Mouse (Mus musculus) CH12.LX (cell line): ENCODE data around the gene Irf8. TPM values are rescaled to one million over a fixed set of nuclear protein-coding genes. Genes with fewer than 3 reads are reported as not detected.

Source experiments
- DNase-seq: peaks from one replicate; pipeline ENCODE4 v3.0.0-alpha.2; 2013; ENCODE audit errors: extremely low read depth
- H3K27ac ChIP-seq: 2 replicates; pipeline ENCODE4 v1.5.1; 2012; ENCODE audit warnings: low read depth, mild to moderate bottlenecking, control low read depth, moderate library complexity; ENCODE audit not compliant: insufficient read depth
- H3K27me3 ChIP-seq: replicated peaks from 2 replicates; pipeline ENCODE3; 2012; ENCODE audit warnings: inconsistent platforms
- H3K36me3 ChIP-seq, 2 experiments: replicated peaks in 1 of 2; 2 replicates each; pipeline versions ENCODE3 to v1.6.1; 2012; ENCODE audit warnings: inconsistent platforms in 1 of 2, low read length in 1 of 2, mild to moderate bottlenecking in 1 of 2, mixed read lengths in 1 of 2, moderate library complexity in 1 of 2; ENCODE audit not compliant: control insufficient read depth in 1 of 2, insufficient read depth in 1 of 2
- H3K4me1 ChIP-seq, 2 experiments: 2 replicates each; pipeline ENCODE4 v1.6.1; 2012; ENCODE audit warnings: inconsistent platforms in 1 of 2, moderate library complexity in 1 of 2; ENCODE audit not compliant: insufficient read depth in 2 of 2, control insufficient read depth in 1 of 2
- H3K4me2 ChIP-seq: 2 replicates; pipeline ENCODE4 v1.6.1; 2012; ENCODE audit warnings: low read depth, mild to moderate bottlenecking, control low read depth; ENCODE audit not compliant: poor library complexity, insufficient read depth, severe bottlenecking
- H3K4me3 ChIP-seq, 3 experiments: fragments of 150-350 bp in 1 of 3; sonication (generic) in 1 of 3; replicated peaks in 1 of 3; 2 replicates each; pipeline versions ENCODE3 to v1.5.1; 2011 to 2012; ENCODE audit warnings: low read depth in 2 of 3, low read length in 2 of 3, mild to moderate bottlenecking in 2 of 3, moderate library complexity in 2 of 3, control low read depth in 1 of 3, improper control_type of control experiment in 1 of 3, inconsistent platforms in 1 of 3, mixed read lengths in 1 of 3; ENCODE audit not compliant: poor library complexity in 1 of 3
- H3K79me2 ChIP-seq: replicated peaks from 2 replicates; pipeline ENCODE4 v1.6.1; 2012; ENCODE audit warnings: mild to moderate bottlenecking, moderate library complexity; ENCODE audit not compliant: control insufficient read depth, poor library complexity, insufficient read depth, severe bottlenecking; ENCODE audit errors: extremely low read depth
- H3K9ac ChIP-seq: 2 replicates; pipeline ENCODE4 v1.6.1; 2012; ENCODE audit warnings: low read depth, mild to moderate bottlenecking, control low read depth, moderate library complexity; ENCODE audit not compliant: insufficient read depth
- H3K9me3 ChIP-seq: replicated peaks from 2 replicates; pipeline ENCODE3; 2012; ENCODE audit warnings: low read length, inconsistent platforms, mixed read lengths
- CHD1 ChIP-seq: IDR thresholded peaks from 2 replicates; pipeline ENCODE4 v1.6.1; 2012; ENCODE audit warnings: low read depth, low read length, improper control_type of control experiment, inconsistent platforms
- CHD2 ChIP-seq: IDR thresholded peaks from 2 replicates; pipeline ENCODE4 v1.6.1; 2011; ENCODE audit warnings: low read length, improper control_type of control experiment
- E2F4 ChIP-seq: IDR thresholded peaks from 2 replicates; pipeline ENCODE4 v1.6.1; 2011; ENCODE audit warnings: low read depth, low read length, improper control_type of control experiment; ENCODE audit not compliant: insufficient replicate concordance
- ELF1 ChIP-seq: IDR thresholded peaks from 2 replicates; pipeline ENCODE4 v1.6.1; 2014; ENCODE audit warnings: low read depth, mild to moderate bottlenecking, inconsistent platforms, low read length, improper control_type of control experiment
- EP300 ChIP-seq: IDR thresholded peaks from 2 replicates; pipeline ENCODE4 v1.6.1; 2011; ENCODE audit warnings: low read length, improper control_type of control experiment
- HCFC1 ChIP-seq: IDR thresholded peaks from 2 replicates; pipeline ENCODE4 v1.6.1; 2012; ENCODE audit warnings: low read depth, mild to moderate bottlenecking, inconsistent platforms, low read length, improper control_type of control experiment
- JUND ChIP-seq: conservative IDR thresholded peaks from 2 replicates; pipeline ENCODE4 v1.6.1; 2011; ENCODE audit warnings: low read depth, low read length, improper control_type of control experiment
- KAT2A ChIP-seq: IDR thresholded peaks from 2 replicates; pipeline ENCODE4 v1.6.1; 2012; ENCODE audit warnings: low read length, improper control_type of control experiment, inconsistent platforms; ENCODE audit not compliant: insufficient replicate concordance
- MAFK ChIP-seq: IDR thresholded peaks from 2 replicates; pipeline ENCODE4 v1.6.1; 2011; ENCODE audit warnings: low read length, improper control_type of control experiment; ENCODE audit not compliant: insufficient replicate concordance
- MAX ChIP-seq: IDR thresholded peaks from 2 replicates; pipeline ENCODE4 v1.6.1; 2011; ENCODE audit warnings: low read length, improper control_type of control experiment
- NRF1 ChIP-seq: IDR thresholded peaks from 2 replicates; pipeline ENCODE4 v1.6.1; 2014; ENCODE audit warnings: low read depth, mild to moderate bottlenecking, inconsistent platforms, low read length, improper control_type of control experiment, moderate library complexity
- POLR2AphosphoS2 ChIP-seq: IDR thresholded peaks from 2 replicates; pipeline ENCODE4 v1.6.1; 2011; ENCODE audit warnings: low read depth, low read length, improper control_type of control experiment
- RAD21 ChIP-seq: IDR thresholded peaks from 2 replicates; pipeline ENCODE4 v1.6.1; 2011; ENCODE audit warnings: low read depth, mild to moderate bottlenecking, low read length, improper control_type of control experiment, moderate library complexity
- RCOR1 ChIP-seq: conservative IDR thresholded peaks from 2 replicates; pipeline ENCODE4 v1.6.1; 2012; ENCODE audit warnings: low read depth, mild to moderate bottlenecking, inconsistent platforms, low read length, improper control_type of control experiment
- SIN3A ChIP-seq: IDR thresholded peaks from 2 replicates; pipeline ENCODE4 v1.6.1; 2012; ENCODE audit warnings: low read length, improper control_type of control experiment, inconsistent platforms
- SMC3 ChIP-seq: IDR thresholded peaks from 2 replicates; pipeline ENCODE4 v1.6.1; 2011; ENCODE audit warnings: low read depth, low read length, improper control_type of control experiment
- TBP ChIP-seq: conservative IDR thresholded peaks from 2 replicates; pipeline ENCODE4 v1.6.1; 2011; ENCODE audit warnings: low read depth, low read length, improper control_type of control experiment
- UBTF ChIP-seq: IDR thresholded peaks from 2 replicates; pipeline ENCODE4 v1.6.1; 2012; ENCODE audit warnings: low read depth, mild to moderate bottlenecking, inconsistent platforms, low read length, improper control_type of control experiment, moderate library complexity
- USF2 ChIP-seq: conservative IDR thresholded peaks from 2 replicates; pipeline ENCODE4 v1.6.1; 2011; ENCODE audit warnings: low read depth, low read length, improper control_type of control experiment
- ZC3H11A ChIP-seq: IDR thresholded peaks from 2 replicates; pipeline ENCODE4 v1.6.1; 2012; ENCODE audit warnings: low read depth, mild to moderate bottlenecking, inconsistent platforms, low read length, improper control_type of control experiment
- ZKSCAN1 ChIP-seq: IDR thresholded peaks from 2 replicates; pipeline ENCODE4 v1.6.1; 2012; ENCODE audit warnings: low read depth, inconsistent platforms, low read length, improper control_type of control experiment, borderline replicate concordance
- ZMIZ1 ChIP-seq: IDR thresholded peaks from 2 replicates; pipeline ENCODE4 v1.6.1; 2012; ENCODE audit warnings: low read depth, mild to moderate bottlenecking, inconsistent platforms, low read length, improper control_type of control experiment
- dilution Hi-C: fragments of 300-500 bp; cut with MboI; formaldehyde crosslinking; loops from 2 replicates; pipeline ENCODE4 v1.14.3; 2020; ENCODE audit warnings: low sequenced_read_pairs; ENCODE audit not compliant: extremely low pct_unique_long_range_greater_than_20kb, extremely low pct_ligation_motif_present
- in situ Hi-C: fragments of 300-500 bp; cut with MboI; formaldehyde crosslinking; loops from 3 replicates; pipeline ENCODE4 v1.14.3; 2019; ENCODE audit warnings: low sequenced_read_pairs, low pct_ligation_motif_present, low pct_unique_long_range_greater_than_20kb, mixed read lengths
- polyA plus RNA-seq: library from polyadenylated mRNA; unstranded; fragments of >175 nt; gene quantifications from 2 replicates; pipeline ENCODE4 v1.2.1, GENCODE M21; 2012; ENCODE audit warnings: low read depth; ENCODE audit not compliant: insufficient read length
- total RNA-seq, 2 experiments: library from RNA; depleted of rRNA; stranded (reverse); fragments of 300-350 nt in 1 of 2; fragments of >200 nt in 1 of 2; gene quantifications; 2 replicates each; pipeline ENCODE4 v1.2.3; 2012 to 2014

The Irf8 gene
- total and polyA plus RNA-seq, 3 experiments: 13.3 to 34.3 (median 17.7) TPM

DNA sequence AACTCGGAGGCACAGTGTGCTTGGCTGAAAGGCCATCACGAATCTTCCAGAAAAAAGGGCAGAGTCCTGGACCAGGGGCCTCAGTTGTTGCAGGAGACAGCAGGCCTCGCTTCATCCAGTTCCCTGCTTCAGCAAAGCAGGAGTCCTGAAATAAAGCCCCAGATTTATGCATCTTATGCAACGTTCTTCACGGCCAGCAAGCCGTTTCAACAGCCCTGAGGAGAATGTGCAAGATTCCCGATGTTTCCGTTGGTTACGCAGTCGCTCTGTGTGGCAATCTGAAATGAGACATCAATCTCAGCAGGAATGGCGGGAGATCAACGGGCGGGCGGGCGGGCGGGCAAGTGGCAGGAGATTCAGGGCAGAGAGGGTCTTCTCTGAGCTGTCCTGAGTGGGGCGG, 4.8 kb downstream of the Irf8 start:
- no peak overlapping the region for H3K4me2 ChIP-seq
- H3K79me2 ChIP-seq: no peaks in the 10 kb centered on the region; the same call in 1 of the 2 replicates
- no peak for DNase-seq
- H3K4me1 ChIP-seq: peaks cover 46 to 95% of the 10 kb centered on the region in 2 experiments
- peak overlapping the region; percentile 40; the same call in 1 of the 2 replicates for H3K9ac ChIP-seq
- in situ Hi-C loops: no loop called here
- peaks cover 10% of the 10 kb centered on the region for H3K27me3 ChIP-seq
- no peaks in the 10 kb centered on the region for H3K9me3 ChIP-seq
- TF ChIP-seq EP300 (no peak), RCOR1 (no peak), SIN3A (no peak), KAT2A (no peak), ZMIZ1 (no peak), RAD21 (no peak), ZC3H11A (no peak), UBTF (no peak), USF2 (no peak), SMC3 (no peak), HCFC1 (no peak), TBP (no peak), E2F4 (no peak), MAFK (no peak), MAX (no peak), CHD1 (no peak), NRF1 (no peak), POLR2AphosphoS2 (no peak), ELF1 (no peak), CHD2 (no peak)
- TF ChIP-seq, all 38 proteins: peak for 0
- H3K4me3 ChIP-seq: no peak overlapping the region
- H3K36me3 ChIP-seq: peaks cover 15 to 59% of the 10 kb centered on the region in 2 experiments
- H3K27ac ChIP-seq: peak overlapping the region; percentile 75
- dilution Hi-C loops: no loop called here

DNA sequence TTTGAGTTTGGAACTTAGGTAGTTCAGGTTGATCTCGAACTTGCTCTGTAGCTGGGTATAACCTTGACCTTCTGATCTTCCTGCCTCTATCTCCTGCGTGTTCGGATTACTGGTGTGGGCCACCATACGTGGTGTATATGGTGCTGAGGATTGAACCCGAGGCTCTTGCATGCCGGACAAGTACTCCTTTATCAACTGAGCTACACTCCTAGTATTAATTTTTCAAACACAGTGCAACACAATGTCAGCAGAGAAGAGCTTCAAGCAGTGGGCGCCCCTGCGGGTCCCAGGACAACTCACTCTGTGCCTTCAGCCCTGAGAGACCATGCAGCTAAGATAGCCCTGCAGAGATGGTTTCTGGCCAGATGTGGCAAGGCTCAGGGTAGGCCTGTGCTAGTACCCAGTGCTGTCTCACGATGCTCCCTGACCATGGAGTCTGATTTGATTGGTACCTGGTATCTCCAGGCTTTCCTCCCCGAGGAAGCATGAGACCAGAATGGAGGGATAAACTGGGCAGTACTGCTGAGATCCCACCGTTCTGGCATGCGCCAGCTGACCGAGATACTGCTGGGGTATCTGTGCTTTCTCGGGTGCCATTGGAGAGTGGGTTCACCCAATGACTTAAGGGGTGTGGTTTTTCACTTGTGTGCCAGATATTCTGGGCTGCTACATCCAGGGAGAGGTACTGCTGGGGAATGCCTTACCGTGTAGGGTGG, 5.8 kb downstream of the Irf8 start:
- peaks cover 15 to 65% of the 10 kb centered on the region in 2 experiments for H3K36me3 ChIP-seq
- TF ChIP-seq ZKSCAN1 (no peak), JUND (no peak), KAT2A (no peak)
- H3K27me3 ChIP-seq: peaks cover 10% of the 10 kb centered on the region
- in situ Hi-C loops (no loop called here), dilution Hi-C loops (no loop called here)
- no peaks in the 10 kb centered on the region; the same call in 1 of the 2 replicates for H3K79me2 ChIP-seq
- H3K9me3 ChIP-seq: no peaks in the 10 kb centered on the region
- no peak for DNase-seq
- no peak overlapping the region for H3K4me3 ChIP-seq
- peaks cover 54 to 99% of the 10 kb centered on the region in 2 experiments for H3K4me1 ChIP-seq
- no peak overlapping the region for H3K9ac ChIP-seq
- H3K27ac ChIP-seq: no peak overlapping the region
- no peak overlapping the region for H3K4me2 ChIP-seq
